Mouse (Mus musculus): Measurements from ENCODE around the gene Krt4. TPM values are rescaled to one million over a fixed set of nuclear protein-coding genes. Genes with fewer than 3 reads are reported as not detected.

Krt4 gene
- polyA plus RNA-seq (2014; fragmentation: Nextera tagmentation; extraction: Ambion mirVana): 0.07 TPM in 1 of 2 replicates, not detected in the other

- 70% methylated on average over 11 of the region's 11 CpGs for WGBS (ENCODE audit: insufficient replicate concordance)
- H3K9ac ChIP-seq (ENCODE audit: low read depth, low read length): no peak within 1 kb of the TSS
- no peaks in the 10 kb centered on the region for H3K9me3 ChIP-seq (replicated peaks; ENCODE audit: control insufficient read depth, low read length)
- H3K27me3 ChIP-seq (ENCODE audit: control insufficient read depth, insufficient read depth, low read length): no peaks in the 10 kb centered on the region
- no peak within 1 kb of the TSS for H3K4me2 ChIP-seq
- H3K4me1 ChIP-seq (ENCODE audit: control insufficient read depth, insufficient read depth, low read length): 0 out of 2 replicates have a peak, but pooled peaks cover 6% of the 10 kb centered on the region
- ATAC-seq (replicated peaks; ENCODE audit: insufficient number of reproducible peaks, low FRiP score, low TSS enrichment): no peak
- no peak within 1 kb of the TSS for H3K27ac ChIP-seq (ENCODE audit: low read depth, low read length)
- H3K36me3 ChIP-seq (ENCODE audit: control insufficient read depth, insufficient read depth, low read length): no peaks in the 10 kb centered on the region
- H3K4me3 ChIP-seq (ENCODE audit: low read depth, low read length): no peak within 1 kb of the TSS
Measured at GRCm38 (mm10) chr15:101924635-101925034, at the start of gene Krt4. Gene Krt4 (minus strand): TSS chr15:101924735.

GRCm38 (mm10) chr15:101973414-101974077, 49.0 kb upstream of the Krt4 start:
- H3K9me3 ChIP-seq (replicated peaks; ENCODE audit: control insufficient read depth, low read length): no peaks in the 10 kb centered on the region
- no peak overlapping the region for H3K4me3 ChIP-seq (ENCODE audit: low read depth, low read length)
- no peak for ATAC-seq (replicated peaks; ENCODE audit: insufficient number of reproducible peaks, low FRiP score, low TSS enrichment)
- WGBS (ENCODE audit: insufficient replicate concordance): 11% methylated on average over 15 of the region's 15 CpGs
- H3K4me1 ChIP-seq (ENCODE audit: control insufficient read depth, insufficient read depth, low read length): peaks cover 15% of the 10 kb centered on the region
- H3K27me3 ChIP-seq (ENCODE audit: control insufficient read depth, insufficient read depth, low read length): peaks cover 5% of the 10 kb centered on the region
- H3K36me3 ChIP-seq (ENCODE audit: control insufficient read depth, insufficient read depth, low read length): no peaks in the 10 kb centered on the region
- H3K4me2 ChIP-seq: 0 out of 2 replicates have a peak overlapping the region, but pooled peaks have one; percentile 11
- no peak overlapping the region for H3K9ac ChIP-seq (ENCODE audit: low read depth, low read length)
- H3K27ac ChIP-seq (ENCODE audit: low read depth, low read length): no peak overlapping the region

- H3K9ac ChIP-seq (ENCODE audit: low read depth, low read length): no peak overlapping the region
- no peak for ATAC-seq (replicated peaks; ENCODE audit: insufficient number of reproducible peaks, low FRiP score, low TSS enrichment)
- H3K4me3 ChIP-seq (ENCODE audit: low read depth, low read length): no peak overlapping the region
- no peak overlapping the region for H3K4me2 ChIP-seq
- peaks cover 5% of the 10 kb centered on the region for H3K27me3 ChIP-seq (ENCODE audit: control insufficient read depth, insufficient read depth, low read length)
- H3K27ac ChIP-seq (ENCODE audit: low read depth, low read length): no peak overlapping the region
- no peaks in the 10 kb centered on the region for H3K9me3 ChIP-seq (replicated peaks; ENCODE audit: control insufficient read depth, low read length)
- H3K4me1 ChIP-seq (ENCODE audit: control insufficient read depth, insufficient read depth, low read length): no peaks in the 10 kb centered on the region
- no peaks in the 10 kb centered on the region for H3K36me3 ChIP-seq (ENCODE audit: control insufficient read depth, insufficient read depth, low read length)
- WGBS (ENCODE audit: insufficient replicate concordance): 2% methylated on average over 3 of the region's 6 CpGs
Measured at GRCm38 (mm10) chr15:101970536-101970935, 46.0 kb upstream of the Krt4 start.

- no peak for ATAC-seq (replicated peaks; ENCODE audit: insufficient number of reproducible peaks, low FRiP score, low TSS enrichment)
- Histone ChIP-seq H3K4me3 (ENCODE audit: low read depth, low read length) (no peak overlapping the region), H3K36me3 (ENCODE audit: control insufficient read depth, insufficient read depth, low read length) (no peaks in the 10 kb centered on the region), H3K4me2 (no peak overlapping the region), H3K9me3 (replicated peaks; ENCODE audit: control insufficient read depth, low read length) (no peaks in the 10 kb centered on the region), H3K27ac (ENCODE audit: low read depth, low read length) (no peak overlapping the region), H3K4me1 (ENCODE audit: control insufficient read depth, insufficient read depth, low read length) (no peaks in the 10 kb centered on the region), H3K27me3 (ENCODE audit: control insufficient read depth, insufficient read depth, low read length) (no peaks in the 10 kb centered on the region; the same call in 1 of the 2 replicates), H3K9ac (ENCODE audit: low read depth, low read length) (no peak overlapping the region)
- 71% methylated on average over 8 of the region's 8 CpGs for WGBS (ENCODE audit: insufficient replicate concordance)
Measured at GRCm38 (mm10) chr15:101966808-101967207, 42.3 kb upstream of the Krt4 start.

- H3K36me3 ChIP-seq (ENCODE audit: control insufficient read depth, insufficient read depth, low read length): no peaks in the 10 kb centered on the region
- H3K4me3 ChIP-seq (ENCODE audit: low read depth, low read length): no peak overlapping the region
- H3K27me3 ChIP-seq (ENCODE audit: control insufficient read depth, insufficient read depth, low read length): peaks cover 3% of the 10 kb centered on the region; the same call in 1 of the 2 replicates
- H3K9me3 ChIP-seq (replicated peaks; ENCODE audit: control insufficient read depth, low read length): no peaks in the 10 kb centered on the region
- no peak overlapping the region for H3K9ac ChIP-seq (ENCODE audit: low read depth, low read length)
- no peak overlapping the region for H3K4me2 ChIP-seq
- WGBS (ENCODE audit: insufficient replicate concordance): 75% methylated on average over 3 of the region's 3 CpGs
- no peak for ATAC-seq (replicated peaks; ENCODE audit: insufficient number of reproducible peaks, low FRiP score, low TSS enrichment)
- H3K27ac ChIP-seq (ENCODE audit: low read depth, low read length): no peak overlapping the region
- H3K4me1 ChIP-seq (ENCODE audit: control insufficient read depth, insufficient read depth, low read length): no peaks in the 10 kb centered on the region
Measured at GRCm38 (mm10) chr15:101958891-101959290, 34.4 kb upstream of the Krt4 start.

- WGBS (ENCODE audit: insufficient replicate concordance): 76% methylated on average over 9 of the region's 9 CpGs
- Histone ChIP-seq H3K4me1 (ENCODE audit: control insufficient read depth, insufficient read depth, low read length) (no peaks in the 10 kb centered on the region), H3K9me3 (replicated peaks; ENCODE audit: control insufficient read depth, low read length) (no peaks in the 10 kb centered on the region), H3K27me3 (ENCODE audit: control insufficient read depth, insufficient read depth, low read length) (peaks cover 3% of the 10 kb centered on the region), H3K9ac (ENCODE audit: low read depth, low read length) (no peak within 1 kb of the TSS), H3K27ac (ENCODE audit: low read depth, low read length) (no peak within 1 kb of the TSS), H3K4me3 (ENCODE audit: low read depth, low read length) (no peak within 1 kb of the TSS), H3K4me2 (no peak within 1 kb of the TSS), H3K36me3 (ENCODE audit: control insufficient read depth, insufficient read depth, low read length) (no peaks in the 10 kb centered on the region)
- ATAC-seq (replicated peaks; ENCODE audit: insufficient number of reproducible peaks, low FRiP score, low TSS enrichment): no peak
Measured at GRCm38 (mm10) chr15:101954187-101954586, 29.7 kb upstream of the Krt4 start, which contains the start of gene Krt78. Gene Krt78 (minus strand): TSS chr15:101954287.

GRCm38 (mm10) chr15:101952733-101953474, 28.4 kb upstream of the Krt4 start:
- H3K9ac ChIP-seq (ENCODE audit: low read depth, low read length): no peak overlapping the region
- no peak overlapping the region for H3K4me3 ChIP-seq (ENCODE audit: low read depth, low read length)
- WGBS (ENCODE audit: insufficient replicate concordance): 69% methylated on average over 7 of the region's 7 CpGs
- H3K36me3 ChIP-seq (ENCODE audit: control insufficient read depth, insufficient read depth, low read length): no peaks in the 10 kb centered on the region
- H3K4me1 ChIP-seq (ENCODE audit: control insufficient read depth, insufficient read depth, low read length): no peaks in the 10 kb centered on the region
- ATAC-seq (replicated peaks; ENCODE audit: insufficient number of reproducible peaks, low FRiP score, low TSS enrichment): no peak
- no peaks in the 10 kb centered on the region for H3K9me3 ChIP-seq (replicated peaks; ENCODE audit: control insufficient read depth, low read length)
- H3K27me3 ChIP-seq (ENCODE audit: control insufficient read depth, insufficient read depth, low read length): peaks cover 3% of the 10 kb centered on the region
- H3K4me2 ChIP-seq: no peak overlapping the region
- no peak overlapping the region for H3K27ac ChIP-seq (ENCODE audit: low read depth, low read length)

GRCm38 (mm10) chr15:101945430-101945829, 20.9 kb upstream of the Krt4 start:
- Histone ChIP-seq H3K36me3 (ENCODE audit: control insufficient read depth, insufficient read depth, low read length) (no peaks in the 10 kb centered on the region), H3K27ac (ENCODE audit: low read depth, low read length) (no peak overlapping the region), H3K9ac (ENCODE audit: low read depth, low read length) (no peak overlapping the region), H3K4me3 (ENCODE audit: low read depth, low read length) (no peak overlapping the region), H3K9me3 (replicated peaks; ENCODE audit: control insufficient read depth, low read length) (no peaks in the 10 kb centered on the region), H3K4me1 (ENCODE audit: control insufficient read depth, insufficient read depth, low read length) (peaks cover 6% of the 10 kb centered on the region; the same call in 1 of the 2 replicates), H3K4me2 (no peak overlapping the region), H3K27me3 (ENCODE audit: control insufficient read depth, insufficient read depth, low read length) (no peaks in the 10 kb centered on the region; the same call in none of the 2 replicates)
- no peak for ATAC-seq (replicated peaks; ENCODE audit: insufficient number of reproducible peaks, low FRiP score, low TSS enrichment)
- WGBS (ENCODE audit: insufficient replicate concordance): 82% methylated on average over 1 of the region's 1 CpGs
